Mouse (Mus musculus) small intestine, adult 2 months (tissue): ENCODE data around the gene Abat.

Source experiments
- CTCF ChIP-seq: fragments of 200-500 bp; IDR thresholded peaks from 2 replicates; pipeline ENCODE4 v1.5.1; 2012; ENCODE audit warnings: low read depth, mild to moderate bottlenecking, control low read depth, inconsistent platforms, low read length, moderate library complexity, mixed read lengths; ENCODE audit not compliant: insufficient replicate concordance, insufficient read length; ENCODE audit errors: extremely low read depth
- POLR2A ChIP-seq: fragments of 200-500 bp; IDR thresholded peaks from 2 replicates; pipeline ENCODE4 v1.6.1; 2012; ENCODE audit warnings: low read depth, mild to moderate bottlenecking, control low read depth, inconsistent platforms, low read length, moderate library complexity

DNA sequence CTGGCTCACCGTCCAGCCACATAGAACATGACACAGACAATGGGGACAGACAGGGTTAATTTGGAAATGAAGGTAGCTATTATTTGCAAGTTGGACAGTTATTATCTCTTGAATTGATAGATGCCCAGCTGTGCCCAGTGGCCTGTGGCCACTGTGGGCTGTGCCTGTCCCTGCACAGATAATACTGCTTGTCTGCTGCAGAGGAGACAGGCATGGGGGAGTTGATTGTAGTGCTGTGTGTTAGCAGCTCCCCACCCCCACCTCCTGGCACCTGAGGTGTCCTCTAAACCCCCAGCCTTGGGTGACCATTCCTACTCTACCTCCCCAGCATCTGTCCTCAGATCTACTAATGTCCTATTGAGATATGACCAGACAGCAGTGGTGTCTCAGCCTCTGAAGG is 71.0 kb downstream of the Abat start:
- TF ChIP-seq POLR2A (no peak), CTCF (no peak)
